Comparison of ENCODE assay signal across 22 mouse cellular contexts in the genomic region with DNA sequence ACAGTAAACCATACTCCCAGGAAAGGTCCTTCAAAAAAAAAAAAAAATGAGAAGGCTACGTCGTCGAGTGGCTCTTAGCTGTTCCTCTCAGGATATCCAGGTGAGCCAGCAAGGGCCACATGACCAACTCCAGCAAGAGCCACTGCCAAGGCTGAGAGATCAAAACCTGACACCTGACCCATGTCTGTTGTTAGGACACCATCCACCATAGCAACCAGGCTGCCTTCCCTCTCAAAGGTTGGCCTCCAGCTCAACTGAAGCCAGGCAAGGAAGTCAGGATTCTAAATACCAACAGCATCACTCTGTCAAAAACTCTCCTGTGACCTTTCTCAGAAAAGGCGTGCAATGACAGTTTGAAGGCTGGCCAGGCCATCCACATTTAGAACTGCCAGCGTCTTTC.
DNase-seq lines count a peak whose midpoint lies in the region; ATAC-seq lines count a peak whose summit lies in the region.
"Had no signal": no experiment of that assay in that cellular context is flagged by ENCODE, and none has a peak within 500 bp of the region (broad histone marks: within the 10 kb centered on the region; RNA-seq: fewer than 3 reads in every experiment).

No protein-coding gene starts in this region.

- no peaks in the 10 kb centered on the region for H3K36me3 ChIP-seq in kidney, embryonic 16.5 days (ENCODE audit: insufficient read depth, low read length)
- no peaks in the 10 kb centered on the region for H3K36me3 ChIP-seq in lung, embryonic 16.5 days (ENCODE audit: control insufficient read depth, insufficient read depth, low read length)
- H3K36me3 ChIP-seq: limb, embryonic 10.5 days; midbrain, embryonic 12.5 days; neural tube, embryonic 15.5 days had no signal

- H3K27me3 ChIP-seq in kidney, embryonic 16.5 days (ENCODE audit: insufficient read depth, low read length) = no peaks in the 10 kb centered on the region
- H3K27me3 ChIP-seq in lung, embryonic 16.5 days (ENCODE audit: control insufficient read depth, insufficient read depth, low read depth, low read length) = no peaks in the 10 kb centered on the region
- H3K27me3 ChIP-seq: midbrain, embryonic 12.5 days; neural tube, embryonic 15.5 days had no signal

- peak; percentile 31; the same call in 1 of the 2 replicates for ATAC-seq in kidney, embryonic 16.5 days (ENCODE audit: low FRiP score, low TSS enrichment)
- ATAC-seq in lung, embryonic 16.5 days (ENCODE audit: low read depth) = peak; percentile 45; the same call in 1 of the 2 replicates
- ATAC-seq: forebrain, embryonic 16.5 days; inflammation-experienced regulatory T-cells, adult 6 months had no signal

- H3K4me1 ChIP-seq in kidney, embryonic 16.5 days (ENCODE audit: insufficient read depth, low read length) = no peaks in the 10 kb centered on the region
- no peaks in the 10 kb centered on the region; the same call in 1 of the 2 replicates for H3K4me1 ChIP-seq in lung, embryonic 16.5 days (replicated peaks; ENCODE audit: control insufficient read depth, insufficient read depth, low read length)
- H3K4me1 ChIP-seq: midbrain, embryonic 12.5 days; neural tube, embryonic 15.5 days had no signal

- H3K9me3 ChIP-seq in kidney, embryonic 16.5 days (ENCODE audit: low read length) = no peaks in the 10 kb centered on the region
- H3K9me3 ChIP-seq in lung, embryonic 16.5 days (ENCODE audit: control insufficient read depth, low read length) = no peaks in the 10 kb centered on the region
- H3K9me3 ChIP-seq: limb, embryonic 10.5 days; midbrain, embryonic 12.5 days; neural tube, embryonic 15.5 days had no signal

- H3K4me3 ChIP-seq in kidney, embryonic 16.5 days (ENCODE audit: low read length) = no peak overlapping the region
- H3K4me3 ChIP-seq in lung, embryonic 16.5 days (ENCODE audit: low read length) = no peak overlapping the region
- H3K4me3 ChIP-seq: limb, embryonic 10.5 days; midbrain, embryonic 12.5 days; neural tube, embryonic 15.5 days had no signal

- peak; percentile 32 to 59 for DNase-seq in gastrocnemius, adult 8-10 months (ENCODE audit: low spot score in 2 of 2)
- DNase-seq in gastrocnemius, postnatal 10 days = no peak
- DNase-seq in kidney, postnatal 10 days = no peak
- DNase-seq in lung, postnatal 4 days = peak; percentile 32 to 63
- no peak for DNase-seq in B cell, adult 2 months
- DNase-seq: adrenal gland, postnatal 25 days; cerebellum, adult 8-10 months; kidney, adult 18-20 months; liver; right cerebral cortex, adult 18-20 months; thymus, postnatal 14 days had no signal

- no peak overlapping the region for H3K9ac ChIP-seq in kidney, embryonic 16.5 days (replicated peaks; ENCODE audit: low read length)
- no peak overlapping the region for H3K9ac ChIP-seq in lung, embryonic 16.5 days (ENCODE audit: low read length)
- H3K9ac ChIP-seq: hindbrain, embryonic 14.5 days; midbrain, embryonic 12.5 days; neural tube, embryonic 15.5 days had no signal

- no peak overlapping the region for H3K4me2 ChIP-seq in kidney, embryonic 16.5 days (replicated peaks; ENCODE audit: low read depth, low read length)
- no peak overlapping the region for H3K4me2 ChIP-seq in lung, embryonic 16.5 days (ENCODE audit: low read depth, low read length)
- H3K4me2 ChIP-seq: heart, embryonic 11.5 days; hindbrain, embryonic 14.5 days; midbrain, embryonic 12.5 days; neural tube, embryonic 15.5 days had no signal

- no peak overlapping the region for H3K27ac ChIP-seq in kidney, embryonic 16.5 days (ENCODE audit: low read length)
- H3K27ac ChIP-seq in lung, embryonic 16.5 days (ENCODE audit: low read length) = no peak overlapping the region
- H3K27ac ChIP-seq: hindbrain, embryonic 14.5 days; kidney, postnatal 0 days; limb, embryonic 10.5 days; midbrain, embryonic 12.5 days; neural tube, embryonic 15.5 days; stomach, postnatal 0 days had no signal

- 66% methylated on average over 5 of the region's 5 CpGs for WGBS in kidney, embryonic 16.5 days
- WGBS in lung, embryonic 16.5 days = 79% methylated on average over 5 of the region's 5 CpGs

Comparison
In these comparisons a context has a peak if more than half of its experiments do, and no peak if none do; other contexts are left out.
1. DNase-seq: peak in gastrocnemius, adult 8-10 months (2 of 2) and lung, postnatal 4 days (2 of 2); none in gastrocnemius, postnatal 10 days (single experiment), kidney, postnatal 10 days (single experiment) and B cell, adult 2 months (0 of 2).